8 mouse cellular contexts compared by ENCODE assay signal in genomic region chr2:69822361-69823128, GRCm38 (mm10). TPM values are rescaled to one million over a fixed set of nuclear protein-coding genes. Genes with fewer than 3 reads are reported as not detected.
DNase-seq lines count a peak whose midpoint lies in the region; ATAC-seq and TF ChIP-seq lines count a peak whose summit lies in the region.

No protein-coding gene starts in this region.

- H3K4me3 ChIP-seq in erythroblast, embryonic 14.5 days (replicated peaks): peak overlapping the region; percentile 87
- peak overlapping the region; percentile 91 for H3K4me3 ChIP-seq in heart, embryonic 15.5 days
- peak overlapping the region; percentile 67 for H3K4me3 ChIP-seq in lung, postnatal 0 days (ENCODE audit: low read depth, low read length)

- no peaks in the 10 kb centered on the region for H3K27me3 ChIP-seq in erythroblast, embryonic 14.5 days (ENCODE audit: control insufficient read depth)
- H3K27me3 ChIP-seq in heart, embryonic 15.5 days: no peaks in the 10 kb centered on the region
- no peaks in the 10 kb centered on the region for H3K27me3 ChIP-seq in lung, postnatal 0 days (replicated peaks; ENCODE audit: insufficient read depth, low read length)

- H3K9me3 ChIP-seq in erythroblast, embryonic 14.5 days (ENCODE audit: control insufficient read depth, low read length): no peaks in the 10 kb centered on the region
- H3K9me3 ChIP-seq in heart, embryonic 15.5 days (replicated peaks): no peaks in the 10 kb centered on the region
- H3K9me3 ChIP-seq in lung, postnatal 0 days (ENCODE audit: low read length): no peaks in the 10 kb centered on the region

- H3K36me3 ChIP-seq in erythroblast, embryonic 14.5 days (ENCODE audit: control insufficient read depth): peaks cover 29% of the 10 kb centered on the region
- 0 out of 2 replicates have a peak, but pooled peaks cover 11% of the 10 kb centered on the region for H3K36me3 ChIP-seq in heart, embryonic 15.5 days
- H3K36me3 ChIP-seq in lung, postnatal 0 days (ENCODE audit: insufficient read depth, low read length): no peaks in the 10 kb centered on the region

- TF ChIP-seq EP300 in lung, postnatal 0 days (IDR thresholded peaks at IDR 0.05): no peak

- no peak; the same call in 1 of the 2 replicates for TF ChIP-seq CTCF in lung, postnatal 0 days (IDR thresholded peaks at IDR 0.05)

- under 1% methylated on average over 75 of the region's 80 CpGs for WGBS in heart, embryonic 15.5 days
- WGBS in lung, postnatal 0 days: 4% methylated on average over 46 of the region's 80 CpGs

- H3K4me1 ChIP-seq in erythroblast, embryonic 14.5 days (ENCODE audit: control insufficient read depth): peaks cover 76% of the 10 kb centered on the region
- peaks cover 29% of the 10 kb centered on the region for H3K4me1 ChIP-seq in heart, embryonic 15.5 days (replicated peaks)
- no peaks in the 10 kb centered on the region for H3K4me1 ChIP-seq in lung, postnatal 0 days (ENCODE audit: insufficient read depth, low read depth, low read length)

- peak overlapping the region; percentile 99 for H3K27ac ChIP-seq in heart, embryonic 15.5 days
- H3K27ac ChIP-seq in lung, postnatal 0 days (ENCODE audit: low read length): peak overlapping the region; percentile 78

- peak overlapping the region; percentile 87 for H3K4me2 ChIP-seq in heart, embryonic 15.5 days
- H3K4me2 ChIP-seq in lung, postnatal 0 days (replicated peaks; ENCODE audit: low read depth, low read length): peak overlapping the region; percentile 85

- peak overlapping the region; percentile 93 for H3K9ac ChIP-seq in heart, embryonic 15.5 days
- peak overlapping the region; percentile 55 for H3K9ac ChIP-seq in lung, postnatal 0 days (replicated peaks; ENCODE audit: low read depth)

- peak; percentile 57 for DNase-seq in ES-CJ7 (ENCODE audit: low read depth, low spot score)
- DNase-seq in brain, adult 2 months (ENCODE audit: low read depth, low spot score): peak; percentile 80
- peak; percentile 19 to 57 for DNase-seq in kidney, postnatal 25 days
- DNase-seq in lung, postnatal 0 days (ENCODE audit: low spot score): peak; percentile 51
- DNase-seq in ovary, postnatal 14 days (ENCODE audit: low spot score): peak; percentile 44
- peak; percentile 55 for DNase-seq in urinary bladder, adult 2 months (ENCODE audit: low spot score)

- peak; percentile 77 for ATAC-seq in heart, embryonic 15.5 days (replicated peaks; ENCODE audit: insufficient number of reproducible peaks, insufficient read depth, low FRiP score, low read depth)
- ATAC-seq in lung, postnatal 0 days: peak; percentile 60

RNA-seq across cellular contexts. Expression of gene Klhl23, which starts 0.8 kb away (rescaled TPM):
- polyA plus RNA-seq in erythroblast, embryonic 14.5 days (2012): 0.05 and 0.09 TPM in 2 replicates
- 46.4 and 53.0 TPM in 2 replicates for polyA plus RNA-seq in heart, embryonic 15.5 days (2015; fragmentation: Nextera tagmentation; extraction: Ambion mirVana)
- polyA plus RNA-seq in lung, postnatal 0 days (2015; fragmentation: Nextera tagmentation; extraction: Ambion mirVana): 29.6 and 30.3 TPM in 2 replicates
- polyA plus RNA-seq in urinary bladder, adult 2 months (2012; rRNA removed): 40.5 and 48.5 TPM in 2 replicates

RNA-seq across cellular contexts. Expression of gene Phospho2, which starts 33.1 kb away (rescaled TPM):
- 0.64 and 0.77 TPM in 2 replicates for polyA plus RNA-seq in erythroblast, embryonic 14.5 days (2012)
- polyA plus RNA-seq in heart, embryonic 15.5 days (2015; fragmentation: Nextera tagmentation; extraction: Ambion mirVana): 17.3 and 18.3 TPM in 2 replicates
- 20.3 and 20.8 TPM in 2 replicates for polyA plus RNA-seq in lung, postnatal 0 days (2015; fragmentation: Nextera tagmentation; extraction: Ambion mirVana)
- polyA plus RNA-seq in urinary bladder, adult 2 months (2012; rRNA removed): 20.7 and 21.5 TPM in 2 replicates

RNA-seq across cellular contexts. Expression of gene Ccdc173, which starts 33.2 kb away (rescaled TPM):
- polyA plus RNA-seq in erythroblast, embryonic 14.5 days (2012): not detected in 2 replicates
- polyA plus RNA-seq in heart, embryonic 15.5 days (2015; fragmentation: Nextera tagmentation; extraction: Ambion mirVana): 1.4 and 1.7 TPM in 2 replicates
- 2.3 and 2.5 TPM in 2 replicates for polyA plus RNA-seq in lung, postnatal 0 days (2015; fragmentation: Nextera tagmentation; extraction: Ambion mirVana)
- 2.5 and 3.3 TPM in 2 replicates for polyA plus RNA-seq in urinary bladder, adult 2 months (2012; rRNA removed)

RNA-seq across cellular contexts. Expression of gene Ssb, which starts 38.8 kb away (rescaled TPM):
- 1.2 and 1.5 TPM in 2 replicates for polyA plus RNA-seq in erythroblast, embryonic 14.5 days (2012)
- polyA plus RNA-seq in heart, embryonic 15.5 days (2015; fragmentation: Nextera tagmentation; extraction: Ambion mirVana): 173 and 201 TPM in 2 replicates
- polyA plus RNA-seq in lung, postnatal 0 days (2015; fragmentation: Nextera tagmentation; extraction: Ambion mirVana): 185 and 187 TPM in 2 replicates
- polyA plus RNA-seq in urinary bladder, adult 2 months (2012; rRNA removed): 103 and 105 TPM in 2 replicates

Comparison
In these comparisons a context has a peak if more than half of its experiments do, and no peak if none do; other contexts are left out.
1. Peak in every context shown above with its lines: DNase-seq, ATAC-seq, H3K4me3 ChIP-seq and H3K27ac ChIP-seq.
2. RNA of gene Klhl23, which starts 0.8 kb away (polyA plus RNA-seq): 46.4 to 53.0 TPM in heart, embryonic 15.5 days, 40.5 to 48.5 TPM in urinary bladder, adult 2 months and 29.6 to 30.3 TPM in lung, postnatal 0 days; 0.05 to 0.09 TPM in erythroblast, embryonic 14.5 days; every median in the first group is over 10 times any median in the second.
3. RNA of gene Phospho2, which starts 33.1 kb away (polyA plus RNA-seq): 20.7 to 21.5 TPM in urinary bladder, adult 2 months, 20.3 to 20.8 TPM in lung, postnatal 0 days and 17.3 to 18.3 TPM in heart, embryonic 15.5 days; 0.64 to 0.77 TPM in erythroblast, embryonic 14.5 days; every median in the first group is over 10 times any median in the second.